In genomic region chr19:59523356-59523755, GRCm38 (mm10) we compare ENCODE assay signal across 24 mouse cellular contexts.
DNase-seq lines count a peak whose midpoint lies in the region; ATAC-seq lines count a peak whose summit lies in the region.
"Had no signal": no experiment of that assay in that cellular context is flagged by ENCODE, and none has a peak within 500 bp of the region (broad histone marks: within the 10 kb centered on the region; RNA-seq: fewer than 3 reads in every experiment).

No protein-coding gene starts in this region.

- H3K4me3 ChIP-seq in embryonic facial prominence, embryonic 14.5 days (ENCODE audit: low read depth, low read length): no peak overlapping the region
- H3K4me3 ChIP-seq in embryonic facial prominence, embryonic 10.5 days: no peak overlapping the region
- H3K4me3 ChIP-seq in heart, embryonic 12.5 days: no peak overlapping the region
- H3K4me3 ChIP-seq in forebrain, embryonic 14.5 days (ENCODE audit: low read depth, low read length): no peak overlapping the region
- H3K4me3 ChIP-seq: embryonic facial prominence, embryonic 15.5 days; heart, embryonic 15.5 days; hindbrain, embryonic 10.5 days; hindbrain, embryonic 15.5 days had no signal

- no peak for DNase-seq in embryonic facial prominence, embryonic 14.5 days (ENCODE audit: low spot score)
- no peak for DNase-seq in embryonic facial prominence, embryonic 10.5 days (ENCODE audit: low spot score)
- peak; percentile 24 for DNase-seq in heart, adult 11 months
- peak; percentile 24 for DNase-seq in forebrain, embryonic 14.5 days (ENCODE audit: low spot score)
- DNase-seq in urinary bladder, postnatal 4 days (ENCODE audit: low spot score in 2 of 2): no peak
- DNase-seq: adrenal gland, postnatal 10 days; cerebellum, adult 11-12 months; cerebellum, adult 8-10 months; cerebellum, postnatal 10 days; cerebellum, postnatal 36 days; embryo, embryonic 11 days; gastrocnemius, postnatal 10 days; gastrocnemius, postnatal 36 days; heart, postnatal 10 days; heart, postnatal 36 days; kidney, adult 2 months had no signal

- 66% methylated on average over 10 of the region's 10 CpGs for WGBS in embryonic facial prominence, embryonic 14.5 days
- WGBS in embryonic facial prominence, embryonic 10.5 days: 73% methylated on average over 10 of the region's 10 CpGs
- WGBS in heart, embryonic 12.5 days: 76% methylated on average over 10 of the region's 10 CpGs
- WGBS in forebrain, embryonic 14.5 days: 32% methylated on average over 10 of the region's 10 CpGs

- no peaks in the 10 kb centered on the region for H3K4me1 ChIP-seq in embryonic facial prominence, embryonic 14.5 days (ENCODE audit: control insufficient read depth, insufficient read depth, low read length)
- H3K4me1 ChIP-seq in embryonic facial prominence, embryonic 10.5 days: peaks cover 5% of the 10 kb centered on the region
- H3K4me1 ChIP-seq in heart, embryonic 12.5 days (replicated peaks): no peaks in the 10 kb centered on the region
- H3K4me1 ChIP-seq in forebrain, embryonic 14.5 days (ENCODE audit: control insufficient read depth, insufficient read depth, low read length): peaks cover 8% of the 10 kb centered on the region; the same call in 1 of the 2 replicates
- H3K4me1 ChIP-seq: embryonic facial prominence, embryonic 15.5 days; heart, embryonic 15.5 days; hindbrain, embryonic 10.5 days had no signal

- H3K4me2 ChIP-seq in embryonic facial prominence, embryonic 14.5 days (ENCODE audit: low read depth, low read length): no peak overlapping the region
- no peak overlapping the region for H3K4me2 ChIP-seq in heart, embryonic 12.5 days
- no peak overlapping the region for H3K4me2 ChIP-seq in forebrain, embryonic 14.5 days (ENCODE audit: low read length)
- H3K4me2 ChIP-seq: embryonic facial prominence, embryonic 15.5 days; heart, embryonic 11.5 days; heart, embryonic 15.5 days; hindbrain, embryonic 15.5 days had no signal

- no peak overlapping the region for H3K27ac ChIP-seq in embryonic facial prominence, embryonic 14.5 days (replicated peaks; ENCODE audit: low read depth, low read length)
- no peak overlapping the region for H3K27ac ChIP-seq in embryonic facial prominence, embryonic 10.5 days (replicated peaks)
- no peak overlapping the region for H3K27ac ChIP-seq in heart, embryonic 12.5 days (ENCODE audit: poor library complexity, severe bottlenecking)
- H3K27ac ChIP-seq in forebrain, embryonic 14.5 days (ENCODE audit: low read depth, low read length): no peak overlapping the region
- H3K27ac ChIP-seq: embryonic facial prominence, embryonic 15.5 days; heart, embryonic 15.5 days; hindbrain, embryonic 10.5 days; hindbrain, embryonic 15.5 days had no signal

- 0 out of 2 replicates have a peak, but pooled peaks cover 4% of the 10 kb centered on the region for H3K27me3 ChIP-seq in embryonic facial prominence, embryonic 14.5 days (replicated peaks; ENCODE audit: control insufficient read depth, insufficient read depth, low read length)
- H3K27me3 ChIP-seq in embryonic facial prominence, embryonic 10.5 days (replicated peaks; ENCODE audit: low read depth, poor library complexity, severe bottlenecking): no peaks in the 10 kb centered on the region
- H3K27me3 ChIP-seq in heart, embryonic 12.5 days (replicated peaks): peaks cover 10% of the 10 kb centered on the region; the same call in 1 of the 2 replicates
- no peaks in the 10 kb centered on the region for H3K27me3 ChIP-seq in forebrain, embryonic 14.5 days (replicated peaks; ENCODE audit: control insufficient read depth, insufficient read depth, low read length)
- H3K27me3 ChIP-seq: embryonic facial prominence, embryonic 15.5 days; heart, embryonic 15.5 days; hindbrain, embryonic 15.5 days had no signal

- H3K9ac ChIP-seq in embryonic facial prominence, embryonic 14.5 days (ENCODE audit: low read depth, low read length): no peak overlapping the region
- no peak overlapping the region for H3K9ac ChIP-seq in heart, embryonic 12.5 days
- 0 out of 2 replicates have a peak overlapping the region, but pooled peaks have one; percentile 2 for H3K9ac ChIP-seq in forebrain, embryonic 14.5 days (ENCODE audit: low read length)
- H3K9ac ChIP-seq: embryonic facial prominence, embryonic 15.5 days; heart, embryonic 15.5 days; hindbrain, embryonic 15.5 days had no signal

- no peaks in the 10 kb centered on the region for H3K36me3 ChIP-seq in embryonic facial prominence, embryonic 14.5 days (ENCODE audit: control insufficient read depth, insufficient read depth, low read length)
- H3K36me3 ChIP-seq in embryonic facial prominence, embryonic 10.5 days (replicated peaks): no peaks in the 10 kb centered on the region
- H3K36me3 ChIP-seq in heart, embryonic 12.5 days: no peaks in the 10 kb centered on the region
- no peaks in the 10 kb centered on the region for H3K36me3 ChIP-seq in forebrain, embryonic 14.5 days (ENCODE audit: control insufficient read depth, insufficient read depth, low read length)
- H3K36me3 ChIP-seq: embryonic facial prominence, embryonic 15.5 days; heart, embryonic 15.5 days; hindbrain, embryonic 10.5 days; hindbrain, embryonic 15.5 days had no signal

- peak; percentile 57; the same call in 1 of the 2 replicates for ATAC-seq in embryonic facial prominence, embryonic 14.5 days (ENCODE audit: low read depth)
- ATAC-seq in heart, embryonic 12.5 days (ENCODE audit: insufficient number of reproducible peaks, low FRiP score): no peak
- no peak for ATAC-seq in forebrain, embryonic 14.5 days
- ATAC-seq in megakaryocyte progenitor cell, adult 5-6 weeks (replicated peaks; ENCODE audit: poor library complexity): no peak
- ATAC-seq: intestine, postnatal 0 days had no signal

- H3K9me3 ChIP-seq in embryonic facial prominence, embryonic 14.5 days (ENCODE audit: control insufficient read depth, low read length): no peaks in the 10 kb centered on the region
- no peaks in the 10 kb centered on the region for H3K9me3 ChIP-seq in embryonic facial prominence, embryonic 10.5 days
- no peaks in the 10 kb centered on the region for H3K9me3 ChIP-seq in heart, embryonic 12.5 days (replicated peaks)
- no peaks in the 10 kb centered on the region for H3K9me3 ChIP-seq in forebrain, embryonic 14.5 days (replicated peaks; ENCODE audit: control insufficient read depth, low read length)
- H3K9me3 ChIP-seq: embryonic facial prominence, embryonic 15.5 days; heart, embryonic 15.5 days; hindbrain, embryonic 10.5 days; hindbrain, embryonic 15.5 days had no signal

Comparison
In these comparisons a context has a peak if more than half of its experiments do, and no peak if none do; other contexts are left out.
1. DNase-seq: peak in heart, adult 11 months (single experiment) and forebrain, embryonic 14.5 days (single experiment); none in embryonic facial prominence, embryonic 14.5 days (single experiment), embryonic facial prominence, embryonic 10.5 days (single experiment) and urinary bladder, postnatal 4 days (0 of 2).